Mouse (Mus musculus): Measurements from ENCODE around the gene Anapc13. TPM values are rescaled to one million over a fixed set of nuclear protein-coding genes. Genes with fewer than 3 reads are reported as not detected.

The Anapc13 gene
- total RNA-seq (2014; rRNA removed) (17.2 and 49.9 TPM in 2 replicates), polyA plus RNA-seq (2015; fragmentation: Nextera tagmentation; extraction: Ambion mirVana) (134 and 136 TPM in 2 replicates)

- Histone ChIP-seq H3K9me3 (ENCODE audit: low read length) (no peaks in the 10 kb centered on the region), H3K36me3 (ENCODE audit: insufficient read depth, low read length) (no peaks in the 10 kb centered on the region; the same call in 1 of the 2 replicates), H3K4me2 (ENCODE audit: low read depth, low read length, poor library complexity, severe bottlenecking) (peak within 1 kb of the TSS; percentile 83), H3K4me3 (ENCODE audit: low read depth, low read length) (peak within 1 kb of the TSS; percentile 90), H3K27me3 (ENCODE audit: insufficient read depth, low read length) (no peaks in the 10 kb centered on the region), H3K4me1 (ENCODE audit: insufficient read depth, low read length) (peaks cover 7% of the 10 kb centered on the region; the same call in 1 of the 2 replicates), H3K9ac (replicated peaks; ENCODE audit: low read length, poor library complexity, severe bottlenecking) (peak within 1 kb of the TSS; percentile 97), H3K27ac (ENCODE audit: low read depth, low read length) (peak within 1 kb of the TSS; percentile 96)
- DNase-seq (ENCODE audit: low spot score) (peak; percentile 98), ATAC-seq (ENCODE audit: low FRiP score) (peak; percentile 95)
- TF ChIP-seq CTCF (IDR thresholded peaks at IDR 0.05): peak; percentile 53; the same call in 1 of the 2 replicates
- under 1% methylated on average over 76 of the region's 84 CpGs for WGBS
Measured at GRCm38 (mm10) chr9:102625983-102626838, at the start of gene Anapc13, which contains the start of gene Cep63. TSS of gene Anapc13 (plus strand) at chr9:102626296. TSS of gene Cep63 (minus strand) at chr9:102626534.

DNA sequence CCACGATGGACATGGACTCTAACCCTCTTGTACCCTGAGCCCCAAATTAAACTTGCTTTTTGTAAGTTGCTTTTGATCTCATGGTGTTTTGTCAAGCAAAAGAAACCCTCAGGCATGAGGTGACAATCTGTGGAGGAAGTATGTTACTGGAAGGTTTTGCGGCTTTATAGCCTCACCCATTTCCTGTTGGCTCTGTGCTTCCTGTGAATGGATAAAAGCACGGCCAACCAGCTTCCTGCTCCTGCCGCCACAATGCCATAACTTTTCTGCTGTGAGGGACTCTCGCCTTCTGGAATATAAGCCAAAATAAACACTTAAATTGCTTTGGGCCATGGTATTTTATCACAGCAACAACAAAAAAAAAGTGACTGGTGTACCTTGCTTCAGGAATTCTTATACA is 48.6 kb upstream of the Anapc13 start:
- H3K4me2 ChIP-seq (ENCODE audit: low read depth, low read length, poor library complexity, severe bottlenecking): no peak overlapping the region
- TF ChIP-seq CTCF (IDR thresholded peaks at IDR 0.05): no peak
- H3K4me3 ChIP-seq (ENCODE audit: low read depth, low read length): no peak overlapping the region
- no peak overlapping the region for H3K27ac ChIP-seq (ENCODE audit: low read depth, low read length)
- WGBS: 79% methylated on average over 5 of the region's 5 CpGs
- ATAC-seq (ENCODE audit: low FRiP score) (no peak), DNase-seq (ENCODE audit: low spot score) (no peak)
- no peak overlapping the region for H3K9ac ChIP-seq (replicated peaks; ENCODE audit: low read length, poor library complexity, severe bottlenecking)
- H3K4me1 ChIP-seq (ENCODE audit: insufficient read depth, low read length): no peaks in the 10 kb centered on the region
- no peaks in the 10 kb centered on the region for H3K27me3 ChIP-seq (ENCODE audit: insufficient read depth, low read length)
- H3K36me3 ChIP-seq (ENCODE audit: insufficient read depth, low read length): no peaks in the 10 kb centered on the region
- H3K9me3 ChIP-seq (ENCODE audit: low read length): no peaks in the 10 kb centered on the region

- WGBS: 80% methylated on average over 12 of the region's 12 CpGs
- Histone ChIP-seq H3K9me3 (ENCODE audit: low read length) (no peaks in the 10 kb centered on the region), H3K27me3 (ENCODE audit: insufficient read depth, low read length) (no peaks in the 10 kb centered on the region), H3K4me2 (ENCODE audit: low read depth, low read length, poor library complexity, severe bottlenecking) (no peak overlapping the region), H3K36me3 (ENCODE audit: insufficient read depth, low read length) (peaks cover 10% of the 10 kb centered on the region), H3K27ac (ENCODE audit: low read depth, low read length) (no peak overlapping the region), H3K4me3 (ENCODE audit: low read depth, low read length) (no peak overlapping the region), H3K9ac (replicated peaks; ENCODE audit: low read length, poor library complexity, severe bottlenecking) (no peak overlapping the region), H3K4me1 (ENCODE audit: insufficient read depth, low read length) (no peaks in the 10 kb centered on the region)
- TF ChIP-seq CTCF (IDR thresholded peaks at IDR 0.05): no peak
- DNase-seq (ENCODE audit: low spot score) (no peak), ATAC-seq (ENCODE audit: low FRiP score) (no peak)
Measured at GRCm38 (mm10) chr9:102581921-102582469, 44.1 kb upstream of the Anapc13 start.

GRCm38 (mm10) chr9:102587347-102587746 is 38.7 kb upstream of the Anapc13 start:
- 69% methylated on average over 5 of the region's 5 CpGs for WGBS
- TF ChIP-seq CTCF (IDR thresholded peaks at IDR 0.05): no peak
- Histone ChIP-seq H3K4me3 (ENCODE audit: low read depth, low read length) (no peak overlapping the region), H3K4me2 (ENCODE audit: low read depth, low read length, poor library complexity, severe bottlenecking) (no peak overlapping the region), H3K27ac (ENCODE audit: low read depth, low read length) (no peak overlapping the region), H3K4me1 (ENCODE audit: insufficient read depth, low read length) (no peaks in the 10 kb centered on the region), H3K27me3 (ENCODE audit: insufficient read depth, low read length) (no peaks in the 10 kb centered on the region), H3K9ac (replicated peaks; ENCODE audit: low read length, poor library complexity, severe bottlenecking) (no peak overlapping the region), H3K9me3 (ENCODE audit: low read length) (no peaks in the 10 kb centered on the region), H3K36me3 (ENCODE audit: insufficient read depth, low read length) (peaks cover 10% of the 10 kb centered on the region)
- ATAC-seq (ENCODE audit: low FRiP score): no peak
- no peak for DNase-seq (ENCODE audit: low spot score)

DNA sequence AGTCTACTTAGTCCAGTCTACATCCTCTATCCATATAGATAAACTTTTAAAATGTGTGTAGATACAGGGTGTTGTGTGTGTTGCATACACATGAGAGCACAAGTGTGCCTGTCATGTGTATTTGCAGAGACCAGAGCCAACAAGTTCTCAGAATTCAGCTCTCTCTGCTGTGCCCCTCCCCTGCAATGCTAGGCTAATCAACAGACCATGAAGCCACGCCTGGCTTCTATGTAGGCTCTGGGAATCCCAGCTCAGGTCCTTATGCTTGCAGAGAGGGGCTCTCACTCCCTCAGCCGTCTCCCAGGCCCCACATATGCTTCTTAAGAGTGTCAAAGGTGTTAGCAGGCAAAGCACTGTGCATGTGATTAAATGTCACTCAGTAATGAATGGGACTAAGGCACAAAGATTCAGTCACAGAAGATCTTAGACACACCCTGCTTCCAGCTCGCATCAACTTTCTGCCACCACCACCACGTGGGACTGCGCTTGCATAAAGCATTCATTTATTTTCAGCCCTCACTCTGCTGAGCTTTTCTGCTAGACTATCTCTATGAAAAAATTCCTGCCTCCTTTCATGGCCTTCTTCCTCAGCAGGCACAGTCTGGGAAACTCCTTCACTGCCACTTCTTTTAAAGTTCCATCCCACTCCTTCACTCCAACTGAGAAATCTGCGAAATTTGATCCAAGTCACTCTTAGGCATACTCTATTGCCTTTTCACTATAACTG is 31.3 kb upstream of the Anapc13 start:
- Histone ChIP-seq H3K36me3 (ENCODE audit: insufficient read depth, low read length) (peaks cover 13% of the 10 kb centered on the region; the same call in 1 of the 2 replicates), H3K27ac (ENCODE audit: low read depth, low read length) (no peak overlapping the region), H3K4me1 (ENCODE audit: insufficient read depth, low read length) (no peaks in the 10 kb centered on the region), H3K4me3 (ENCODE audit: low read depth, low read length) (no peak overlapping the region), H3K4me2 (ENCODE audit: low read depth, low read length, poor library complexity, severe bottlenecking) (no peak overlapping the region), H3K9ac (replicated peaks; ENCODE audit: low read length, poor library complexity, severe bottlenecking) (no peak overlapping the region), H3K27me3 (ENCODE audit: insufficient read depth, low read length) (no peaks in the 10 kb centered on the region), H3K9me3 (ENCODE audit: low read length) (no peaks in the 10 kb centered on the region)
- DNase-seq (ENCODE audit: low spot score) (peak; percentile 4), ATAC-seq (ENCODE audit: low FRiP score) (no peak)
- WGBS: 30% methylated on average over 6 of the region's 6 CpGs
- TF ChIP-seq CTCF (IDR thresholded peaks at IDR 0.05): no peak
